Mouse (Mus musculus) ES-E14 (cell line): ENCODE measurements around the gene Ltc4s. TPM values are rescaled to one million over a fixed set of nuclear protein-coding genes. Genes with fewer than 3 reads are reported as not detected.

Source experiments
- DNase-seq: peaks from one replicate; pipeline ENCODE4 v3.0.0-alpha.2; 2013; ENCODE audit warnings: low read depth, low spot score
- H3K27ac ChIP-seq: 2 replicates; pipeline ENCODE4 v1.5.1; 2012; ENCODE audit warnings: low read depth, mild to moderate bottlenecking, low read length, moderate library complexity, mixed read lengths; ENCODE audit not compliant: poor library complexity, insufficient read depth, severe bottlenecking
- H3K36me3 ChIP-seq: 2 replicates; pipeline ENCODE4 v1.6.1; 2012; ENCODE audit warnings: mild to moderate bottlenecking, low read length, moderate library complexity, mixed read lengths; ENCODE audit not compliant: control insufficient read depth, poor library complexity, insufficient read depth, severe bottlenecking
- H3K4me1 ChIP-seq, 2 experiments: fragments of 150-350 bp in 1 of 2; sonication (generic) in 1 of 2; 2 replicates each; pipeline ENCODE4 v1.6.1; 2012; ENCODE audit warnings: low read length in 2 of 2, mild to moderate bottlenecking in 1 of 2, mixed read lengths in 1 of 2; ENCODE audit not compliant: control insufficient read depth in 2 of 2, insufficient read depth in 2 of 2, poor library complexity in 1 of 2
- H3K4me3 ChIP-seq, 2 experiments: fragments of 150-350 bp in 1 of 2; sonication (generic) in 1 of 2; 2 replicates each; pipeline ENCODE4 v1.5.1; 2012; ENCODE audit warnings: low read length in 2 of 2, low read depth in 1 of 2, mild to moderate bottlenecking in 1 of 2, mixed read lengths in 1 of 2; ENCODE audit not compliant: insufficient read depth in 1 of 2, poor library complexity in 1 of 2, severe bottlenecking in 1 of 2
- H3K9ac ChIP-seq: 2 replicates; pipeline ENCODE4 v1.6.1; 2012; ENCODE audit warnings: low read depth, mild to moderate bottlenecking, low read length, mixed read lengths; ENCODE audit not compliant: poor library complexity, insufficient read depth, severe bottlenecking
- H3K9me3 ChIP-seq: fragments of 150-350 bp; sonication (generic); 2 replicates; pipeline ENCODE4 v1.6.1; 2012; ENCODE audit warnings: low read depth, mild to moderate bottlenecking, low read length; ENCODE audit not compliant: control insufficient read depth, insufficient read depth
- CHD2 ChIP-seq: IDR thresholded peaks from 2 replicates; pipeline ENCODE4 v1.6.1; 2014; ENCODE audit warnings: mild to moderate bottlenecking, low read depth, low read length, inconsistent platforms
- HCFC1 ChIP-seq: IDR thresholded peaks from 2 replicates; pipeline ENCODE4 v1.6.1; 2012; ENCODE audit warnings: low read length, inconsistent platforms, borderline replicate concordance; ENCODE audit not compliant: insufficient read depth
- MAFK ChIP-seq: IDR thresholded peaks from 2 replicates; pipeline ENCODE4 v1.6.1; 2014; ENCODE audit warnings: mild to moderate bottlenecking, low read depth, low read length, inconsistent platforms; ENCODE audit not compliant: insufficient read depth
- ZC3H11A ChIP-seq: IDR thresholded peaks from 2 replicates; pipeline ENCODE4 v1.6.1; 2012; ENCODE audit warnings: low read depth, mild to moderate bottlenecking, inconsistent platforms, low read length, borderline replicate concordance
- ZNF384 ChIP-seq: IDR thresholded peaks from 2 replicates; pipeline ENCODE4 v1.6.1; 2012; ENCODE audit warnings: low read depth, low read length, inconsistent platforms
- in situ Hi-C, 2 experiments: fragments of 600-800 bp; cut with MboI; formaldehyde crosslinking; loops; one replicate each; pipeline ENCODE4 v1.15.1; 2025; ENCODE audit warnings: low sequenced_read_pairs in 2 of 2, inconsistent platforms in 1 of 2; ENCODE audit not compliant: unreplicated experiment in 2 of 2
- total RNA-seq: library from RNA; depleted of rRNA; stranded (reverse); fragments of 300-350 nt; gene quantifications from 2 replicates; pipeline ENCODE4 v1.2.3, GENCODE M21; 2012

Ltc4s gene
- total RNA-seq, 1 experiment = 1.9 TPM

- H3K9ac ChIP-seq = no peak overlapping the region; the same call in 1 of the 2 replicates
- peaks cover 13 to 37% of the 10 kb centered on the region in 2 experiments for H3K4me1 ChIP-seq
- H3K36me3 ChIP-seq = peaks cover 15% of the 10 kb centered on the region
- H3K9me3 ChIP-seq = no peaks in the 10 kb centered on the region
- H3K27ac ChIP-seq = peak overlapping the region; percentile 59; the same call in 1 of the 2 replicates
- TF ChIP-seq MAFK (no peak), ZC3H11A (no peak), CHD2 (no peak)
- in situ Hi-C loops = no loop called here
- H3K4me3 ChIP-seq = no peak overlapping the region
- no peak for DNase-seq
Measured at GRCm38 (mm10) chr11:50212060-50212739, 26.2 kb downstream of the Ltc4s start.

GRCm38 (mm10) chr11:50211322-50212059, 26.9 kb downstream of the Ltc4s start:
- in situ Hi-C loops = no loop called here
- TF ChIP-seq CHD2 (no peak), HCFC1 (no peak), MAFK (no peak), ZC3H11A (no peak), ZNF384 (no peak)
- no peaks in the 10 kb centered on the region for H3K9me3 ChIP-seq
- DNase-seq = no peak
- H3K36me3 ChIP-seq = peaks cover 22% of the 10 kb centered on the region
- peaks cover 11 to 31% of the 10 kb centered on the region in 2 experiments for H3K4me1 ChIP-seq
- peak overlapping the region; percentile 32; the same call in 1 of the 2 replicates for H3K27ac ChIP-seq
- peak overlapping the region; percentile 49 for H3K9ac ChIP-seq
- H3K4me3 ChIP-seq = peak overlapping the region; percentile 90 to 92; a peak in 2 of 4 replicates

GRCm38 (mm10) chr11:50210505-50211151, 27.8 kb downstream of the Ltc4s start, which contains the start of the genes Sqstm1 and Mgat4b:
TSS of gene Sqstm1 (minus strand) at chr11:50210827.
TSS of gene Mgat4b (plus strand) at chr11:50210890.
- Histone ChIP-seq H3K4me1 (peaks cover 7 to 27% of the 10 kb centered on the region in 2 experiments; a peak in 3 of 4 replicates), H3K36me3 (peaks cover 29% of the 10 kb centered on the region), H3K9me3 (no peaks in the 10 kb centered on the region), H3K4me3 (peak within 1 kb of the TSS; percentile 90 to 92), H3K27ac (peak within 1 kb of the TSS; percentile 81; the same call in 1 of the 2 replicates), H3K9ac (peak within 1 kb of the TSS; percentile 86)
- no peak for DNase-seq
- in situ Hi-C loops = no loop called here
- no peak for TF ChIP-seq HCFC1
- peak; percentile 94 for TF ChIP-seq MAFK

- Histone ChIP-seq H3K27ac (peak overlapping the region; percentile 81; the same call in 1 of the 2 replicates), H3K36me3 (peaks cover 34% of the 10 kb centered on the region), H3K9me3 (no peaks in the 10 kb centered on the region), H3K4me3 (peak overlapping the region; percentile 90 to 92), H3K4me1 (peaks cover 5 to 23% of the 10 kb centered on the region in 2 experiments; a peak in 2 of 4 replicates), H3K9ac (peak overlapping the region; percentile 86)
- peak; percentile 75 for DNase-seq
- TF ChIP-seq HCFC1 (no peak), ZNF384 (no peak), MAFK (no peak), CHD2 (no peak), ZC3H11A (no peak)
- in situ Hi-C loops = no loop called here
Measured at GRCm38 (mm10) chr11:50210101-50210504, 28.3 kb downstream of the Ltc4s start.
